ENCODE assay signal across 8 mouse cellular contexts in the genomic region with DNA sequence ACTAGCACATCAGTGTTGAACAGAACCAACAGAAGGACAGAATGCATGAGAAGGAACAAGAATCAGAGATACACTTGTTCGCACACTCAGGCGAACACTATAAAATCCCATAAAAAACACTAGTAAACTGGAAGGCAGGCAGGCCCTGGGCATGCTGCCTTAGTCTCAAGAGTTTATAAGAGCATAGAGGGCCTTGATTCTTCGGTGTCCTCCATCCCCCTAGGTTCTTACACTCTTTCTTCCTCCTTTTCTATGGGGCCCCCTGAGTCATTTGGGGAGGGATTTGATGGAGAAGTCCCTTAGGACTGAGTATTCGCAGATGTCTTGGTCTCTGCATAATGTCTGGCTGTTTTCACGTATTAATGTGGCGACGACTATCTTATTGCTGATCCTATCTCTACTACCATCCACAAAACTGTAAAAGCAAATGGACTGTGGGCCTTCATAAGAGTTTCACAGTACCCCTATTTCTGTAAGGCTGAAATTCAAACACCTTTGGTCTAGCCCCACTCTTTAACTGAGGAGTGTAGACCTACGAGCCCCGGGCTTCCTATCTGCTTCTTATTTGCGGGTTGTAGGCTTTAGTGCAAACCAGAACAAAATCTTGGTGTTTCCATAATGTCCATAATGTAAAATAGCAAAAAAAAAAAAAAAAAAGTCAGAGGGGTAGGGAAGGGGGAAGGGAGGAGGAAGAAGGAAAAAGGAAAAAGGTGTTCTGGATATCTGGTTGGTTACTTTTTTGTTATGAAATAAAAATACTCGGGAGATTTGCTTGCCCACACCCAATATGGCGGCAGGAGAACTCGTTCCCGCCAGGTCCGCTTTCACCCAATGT. TPM values are rescaled to one million over a fixed set of nuclear protein-coding genes. Genes with fewer than 3 reads are reported as not detected.
DNase-seq lines count a peak whose midpoint lies in the region; ATAC-seq lines count a peak whose summit lies in the region.

No protein-coding gene starts in this region.

- no peaks in the 10 kb centered on the region for H3K27me3 ChIP-seq in erythroblast, embryonic 14.5 days (ENCODE audit: control insufficient read depth)
- peaks cover 17% of the 10 kb centered on the region for H3K27me3 ChIP-seq in forebrain, embryonic 10.5 days (ENCODE audit: poor library complexity, severe bottlenecking)
- no peaks in the 10 kb centered on the region for H3K27me3 ChIP-seq in liver, embryonic 11.5 days (replicated peaks; ENCODE audit: control insufficient read depth, insufficient read depth, low read length)

- H3K36me3 ChIP-seq in erythroblast, embryonic 14.5 days (ENCODE audit: control insufficient read depth), result peaks cover 43% of the 10 kb centered on the region
- peaks cover 27% of the 10 kb centered on the region for H3K36me3 ChIP-seq in forebrain, embryonic 10.5 days (replicated peaks)
- H3K36me3 ChIP-seq in liver, embryonic 11.5 days (ENCODE audit: control insufficient read depth, insufficient read depth, low read length), result peaks cover 10% of the 10 kb centered on the region

- peak; percentile 24 for DNase-seq in 3T3-L1 (ENCODE audit: low read depth, low spot score)
- DNase-seq in forebrain, embryonic 10.5 days (ENCODE audit: extremely low spot score, low spot score), result no peak
- DNase-seq in liver, embryonic 11.5 days (ENCODE audit: low spot score), result no peak
- no peak for DNase-seq in thymus, postnatal 14 days
- no peak for DNase-seq in B cell, adult 2 months

- peaks cover 24% of the 10 kb centered on the region for H3K4me1 ChIP-seq in erythroblast, embryonic 14.5 days (ENCODE audit: control insufficient read depth)
- peaks cover 22% of the 10 kb centered on the region for H3K4me1 ChIP-seq in forebrain, embryonic 10.5 days
- peaks cover 12% of the 10 kb centered on the region for H3K4me1 ChIP-seq in liver, embryonic 11.5 days (replicated peaks; ENCODE audit: control insufficient read depth, insufficient read depth, low read length)

- H3K27ac ChIP-seq in forebrain, embryonic 10.5 days, result peak overlapping the region; percentile 98
- no peak overlapping the region for H3K27ac ChIP-seq in liver, embryonic 11.5 days (ENCODE audit: low read depth, low read length)

- H3K4me2 ChIP-seq in liver, embryonic 11.5 days, result peak overlapping the region; percentile 88

- WGBS in forebrain, embryonic 10.5 days, result 56% methylated on average over 15 of the region's 15 CpGs
- WGBS in liver, embryonic 11.5 days, result 48% methylated on average over 15 of the region's 15 CpGs

- peak overlapping the region; percentile 98 for H3K4me3 ChIP-seq in erythroblast, embryonic 14.5 days (replicated peaks)
- peak overlapping the region; percentile 85 for H3K4me3 ChIP-seq in forebrain, embryonic 10.5 days
- peak overlapping the region; percentile 92 for H3K4me3 ChIP-seq in liver, embryonic 11.5 days (ENCODE audit: low read depth, low read length)

- H3K9ac ChIP-seq in liver, embryonic 11.5 days (ENCODE audit: low read depth, low read length), result peak overlapping the region; percentile 98; the same call in 1 of the 2 replicates

- ATAC-seq in erythroblast, adult 5-6 weeks (replicated peaks; ENCODE audit: low FRiP score, poor library complexity, severe bottlenecking), result no peak
- no peak for ATAC-seq in liver, embryonic 11.5 days (replicated peaks; ENCODE audit: low FRiP score)
- no peak for ATAC-seq in erythroid progenitor cell, adult 5-6 weeks (replicated peaks; ENCODE audit: low FRiP score, poor library complexity, severe bottlenecking)

- H3K9me3 ChIP-seq in erythroblast, embryonic 14.5 days (ENCODE audit: control insufficient read depth, low read length), result no peaks in the 10 kb centered on the region
- no peaks in the 10 kb centered on the region for H3K9me3 ChIP-seq in forebrain, embryonic 10.5 days
- no peaks in the 10 kb centered on the region for H3K9me3 ChIP-seq in liver, embryonic 11.5 days (ENCODE audit: control insufficient read depth, low read length)

RNA-seq across cellular contexts. Expression of gene Rrm1, which starts 0.5 kb away (rescaled TPM):
- polyA plus RNA-seq in erythroblast, embryonic 14.5 days (2012), result 14.9 and 31.0 TPM in 2 replicates
- 85.7 and 133 TPM in 2 replicates for total RNA-seq in erythroblast, adult 5-6 weeks (2015; ENCODE audit: low replicate concordance)
- total RNA-seq in erythroblast, adult 5-6 weeks (2017; ENCODE audit: low replicate concordance), result 265 and 267 TPM in 2 replicates
- polyA plus RNA-seq in forebrain, embryonic 10.5 days (2016; fragmentation: Nextera tagmentation; extraction: Ambion mirVana), result 296 and 311 TPM in 2 replicates
- 284 and 324 TPM in 2 replicates for polyA plus RNA-seq in liver, embryonic 11.5 days (2014; fragmentation: Nextera tagmentation; extraction: Ambion mirVana)
- total RNA-seq in erythroid progenitor cell, adult 5-6 weeks (2015; ENCODE audit: low replicate concordance), result 304 and 358 TPM in 2 replicates
- 865 and 917 TPM in 2 replicates for total RNA-seq in erythroid progenitor cell, adult 5-6 weeks (2017; ENCODE audit: low replicate concordance)

RNA-seq across cellular contexts. Expression of gene Olfr543, which starts 40.4 kb away (rescaled TPM):
- not detected in 2 replicates for polyA plus RNA-seq in erythroblast, embryonic 14.5 days (2012)
- total RNA-seq in erythroblast, adult 5-6 weeks (2015; ENCODE audit: low replicate concordance), result not detected in 2 replicates
- not detected in 2 replicates for total RNA-seq in erythroblast, adult 5-6 weeks (2017; ENCODE audit: low replicate concordance)
- polyA plus RNA-seq in forebrain, embryonic 10.5 days (2016; fragmentation: Nextera tagmentation; extraction: Ambion mirVana), result 0.19 and 0.55 TPM in 2 replicates
- 0.40 and 0.47 TPM in 2 replicates for polyA plus RNA-seq in liver, embryonic 11.5 days (2014; fragmentation: Nextera tagmentation; extraction: Ambion mirVana)
- not detected in 2 replicates for total RNA-seq in erythroid progenitor cell, adult 5-6 weeks (2015; ENCODE audit: low replicate concordance)
- total RNA-seq in erythroid progenitor cell, adult 5-6 weeks (2017; ENCODE audit: low replicate concordance), result 0.53 TPM in 1 of 2 replicates, not detected in the other

RNA-seq across cellular contexts. Expression of gene Olfr544, which starts 47.1 kb away (rescaled TPM):
- polyA plus RNA-seq in erythroblast, embryonic 14.5 days (2012), result not detected in 2 replicates
- not detected in 2 replicates for total RNA-seq in erythroblast, adult 5-6 weeks (2015; ENCODE audit: low replicate concordance)
- not detected in 2 replicates for total RNA-seq in erythroblast, adult 5-6 weeks (2017; ENCODE audit: low replicate concordance)
- polyA plus RNA-seq in forebrain, embryonic 10.5 days (2016; fragmentation: Nextera tagmentation; extraction: Ambion mirVana), result 0.06 and 0.14 TPM in 2 replicates
- polyA plus RNA-seq in liver, embryonic 11.5 days (2014; fragmentation: Nextera tagmentation; extraction: Ambion mirVana), result 0.05 and 0.12 TPM in 2 replicates
- total RNA-seq in erythroid progenitor cell, adult 5-6 weeks (2015; ENCODE audit: low replicate concordance), result not detected in 2 replicates
- 0.13 TPM in 1 of 2 replicates, not detected in the other for total RNA-seq in erythroid progenitor cell, adult 5-6 weeks (2017; ENCODE audit: low replicate concordance)

RNA-seq across cellular contexts. Expression of gene Olfr545, which starts 58.3 kb away (rescaled TPM):
- not detected in 2 replicates for polyA plus RNA-seq in erythroblast, embryonic 14.5 days (2012)
- not detected in 2 replicates for total RNA-seq in erythroblast, adult 5-6 weeks (2015; ENCODE audit: low replicate concordance)
- total RNA-seq in erythroblast, adult 5-6 weeks (2017; ENCODE audit: low replicate concordance), result not detected in 2 replicates
- polyA plus RNA-seq in forebrain, embryonic 10.5 days (2016; fragmentation: Nextera tagmentation; extraction: Ambion mirVana), result 0.05 and 0.17 TPM in 2 replicates
- polyA plus RNA-seq in liver, embryonic 11.5 days (2014; fragmentation: Nextera tagmentation; extraction: Ambion mirVana), result 0.04 and 0.10 TPM in 2 replicates
- not detected in 2 replicates for total RNA-seq in erythroid progenitor cell, adult 5-6 weeks (2015; ENCODE audit: low replicate concordance)
- total RNA-seq in erythroid progenitor cell, adult 5-6 weeks (2017; ENCODE audit: low replicate concordance), result not detected in 2 replicates
